Mouse (Mus musculus) olfactory bulb, adult 2 months (tissue): Measurements from ENCODE around the gene Gm21983. TPM values are rescaled to one million over a fixed set of nuclear protein-coding genes. Genes with fewer than 3 reads are reported as not detected.
A peak's percentile ranks its signal among the peaks of the same experiment; 100 is the strongest.

Source experiments
- H3K27ac ChIP-seq: fragments of 200-500 bp; 2 replicates; pipeline ENCODE4 v1.5.1; 2012; ENCODE audit warnings: low read depth, low read length; ENCODE audit not compliant: insufficient read depth
- H3K4me1 ChIP-seq: fragments of 200-500 bp; 2 replicates; pipeline ENCODE4 v1.6.1; 2012; ENCODE audit warnings: low read length; ENCODE audit not compliant: control insufficient read depth, insufficient read depth
- H3K4me3 ChIP-seq: fragments of 200-500 bp; 2 replicates; pipeline ENCODE4 v1.5.1; 2012; ENCODE audit warnings: mild to moderate bottlenecking, low read depth, low read length, moderate library complexity; ENCODE audit not compliant: insufficient read depth
- CTCF ChIP-seq: fragments of 200-500 bp; IDR thresholded peaks from 2 replicates; pipeline ENCODE4 v1.5.1; 2012; ENCODE audit warnings: low read depth, mild to moderate bottlenecking, low read length, moderate library complexity; ENCODE audit not compliant: insufficient read depth
- POLR2A ChIP-seq: fragments of 200-500 bp; IDR thresholded peaks from 2 replicates; pipeline ENCODE4 v1.6.1; 2012; ENCODE audit warnings: mild to moderate bottlenecking, low read depth, low read length, moderate library complexity; ENCODE audit not compliant: insufficient read depth
- WGBS: fragments of 180-500 bp; shearing (Covaris S2); methylation state at CpG from one replicate; pipeline ENCODE4 v1.1.7; 2018; 5-methylcytosine and 5-hydroxymethylcytosine counted together
- polyA plus RNA-seq: library from polyadenylated mRNA; stranded (reverse); fragments of >200 nt; gene quantifications from 2 replicates; pipeline ENCODE4 v1.2.4, GENCODE M21; 2012; ENCODE audit warnings: low replicate concordance; ENCODE audit not compliant: missing spikeins, insufficient read depth, insufficient read length

Gene Gm21983
- polyA plus RNA-seq, 1 experiment, result not detected

DNA sequence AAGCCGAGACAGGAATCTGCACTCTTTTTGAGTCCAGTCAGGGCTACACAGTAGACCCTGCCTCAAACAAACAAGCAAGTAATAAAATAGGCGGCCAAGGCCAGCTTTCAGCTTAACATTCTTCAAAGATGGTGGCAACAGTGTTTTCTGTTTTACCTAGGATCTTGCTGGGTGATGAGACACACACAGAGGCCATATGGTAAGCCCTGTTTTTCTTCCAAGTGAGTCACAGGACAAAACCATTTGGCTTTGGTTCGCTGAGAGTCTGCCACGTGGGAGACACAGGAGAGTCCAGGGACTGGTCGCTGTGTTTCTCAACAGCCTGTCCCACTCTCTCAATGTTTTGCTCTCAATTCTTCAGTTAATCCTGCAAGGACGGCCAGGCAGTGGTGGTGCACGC is 37.7 kb upstream of the Gm21983 start:
- Histone ChIP-seq H3K4me3 (no peak overlapping the region), H3K27ac (no peak overlapping the region), H3K4me1 (peaks cover 2% of the 10 kb centered on the region; the same call in 1 of the 2 replicates)
- WGBS, result 87% methylated on average over 7 of the region's 7 CpGs
- TF ChIP-seq CTCF (no peak), POLR2A (no peak)

DNA sequence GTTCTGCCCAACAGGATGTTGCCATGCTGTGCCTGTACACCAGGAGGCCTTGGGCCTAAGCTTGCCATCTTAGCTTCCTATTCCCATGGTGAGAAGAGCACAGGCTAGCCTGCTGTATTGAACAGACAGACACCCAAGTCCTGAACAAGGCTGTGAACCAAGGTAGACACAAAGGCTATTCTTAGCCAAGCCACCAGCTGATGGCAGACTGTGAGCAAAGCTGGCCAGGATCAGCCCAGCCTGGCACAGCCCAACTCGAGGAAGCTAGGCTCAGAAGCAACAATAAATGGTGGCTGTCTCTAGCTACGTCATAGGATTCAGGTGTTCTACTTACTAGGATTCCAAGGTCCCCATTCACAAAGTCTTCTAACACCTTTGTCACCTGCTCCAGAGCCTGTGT is 31.7 kb upstream of the Gm21983 start:
- no peak overlapping the region for H3K4me3 ChIP-seq
- TF ChIP-seq CTCF, result no peak
- TF ChIP-seq POLR2A, result no peak
- 70% methylated on average over 2 of the region's 2 CpGs for WGBS
- no peak overlapping the region for H3K27ac ChIP-seq
- no peaks in the 10 kb centered on the region for H3K4me1 ChIP-seq

- Histone ChIP-seq H3K4me1 (no peaks in the 10 kb centered on the region), H3K4me3 (no peak overlapping the region), H3K27ac (no peak overlapping the region)
- WGBS, result 97% methylated on average over 8 of the region's 8 CpGs
- TF ChIP-seq CTCF (no peak), POLR2A (no peak)
These were observed 23.0 kb upstream of the Gm21983 start for GRCm38 (mm10) chr7:27203730-27204449.

DNA sequence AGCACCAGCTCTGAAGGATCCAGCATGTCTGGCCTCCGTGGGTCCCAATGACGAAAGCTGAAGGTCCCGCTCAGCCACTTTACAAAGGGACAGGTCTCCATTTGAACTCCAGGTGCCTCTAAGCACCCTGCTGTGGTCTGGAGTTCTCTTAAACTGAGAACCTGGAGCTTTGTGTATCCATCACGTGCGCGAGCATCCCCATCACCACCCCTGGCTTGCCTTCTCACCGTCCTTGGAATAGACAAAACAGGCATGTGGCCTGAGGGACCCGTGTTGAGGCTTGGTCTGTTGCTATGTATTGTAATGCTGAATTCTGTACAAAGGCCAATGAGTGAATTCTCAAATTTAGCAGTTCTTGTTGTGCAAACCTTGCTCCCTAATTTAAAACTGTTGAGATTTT is 17.9 kb upstream of the Gm21983 start:
- peaks cover 5% of the 10 kb centered on the region for H3K4me1 ChIP-seq
- TF ChIP-seq POLR2A (no peak), CTCF (no peak)
- 93% methylated on average over 8 of the region's 8 CpGs for WGBS

DNA sequence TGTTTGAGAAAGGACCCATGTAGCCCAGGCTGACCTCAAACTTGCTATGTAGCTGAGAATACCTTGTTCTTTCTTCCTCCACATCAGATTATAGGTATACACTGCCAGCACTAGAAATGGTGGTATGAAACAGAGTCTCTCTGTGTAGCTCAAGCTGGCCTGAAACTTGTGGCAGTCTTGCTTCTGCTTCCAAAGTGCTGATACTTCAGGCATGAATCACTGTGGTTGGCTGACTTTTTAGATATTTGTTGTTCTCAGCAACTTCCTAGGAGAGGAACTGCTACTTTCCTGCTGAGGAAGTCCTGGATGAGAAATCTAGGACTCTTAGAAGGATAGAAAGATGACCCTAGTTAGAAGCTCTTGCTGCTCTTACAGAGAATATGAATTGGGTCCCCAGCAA is 17.5 kb upstream of the Gm21983 start:
- Histone ChIP-seq H3K27ac (no peak overlapping the region), H3K4me3 (no peak overlapping the region), H3K4me1 (peaks cover 9% of the 10 kb centered on the region)
- TF ChIP-seq POLR2A (no peak), CTCF (no peak)

More for the DNA sequence above, 17.9 kb upstream of the Gm21983 start:
- H3K4me3 ChIP-seq, result no peak overlapping the region
- H3K27ac ChIP-seq, result no peak overlapping the region

DNA sequence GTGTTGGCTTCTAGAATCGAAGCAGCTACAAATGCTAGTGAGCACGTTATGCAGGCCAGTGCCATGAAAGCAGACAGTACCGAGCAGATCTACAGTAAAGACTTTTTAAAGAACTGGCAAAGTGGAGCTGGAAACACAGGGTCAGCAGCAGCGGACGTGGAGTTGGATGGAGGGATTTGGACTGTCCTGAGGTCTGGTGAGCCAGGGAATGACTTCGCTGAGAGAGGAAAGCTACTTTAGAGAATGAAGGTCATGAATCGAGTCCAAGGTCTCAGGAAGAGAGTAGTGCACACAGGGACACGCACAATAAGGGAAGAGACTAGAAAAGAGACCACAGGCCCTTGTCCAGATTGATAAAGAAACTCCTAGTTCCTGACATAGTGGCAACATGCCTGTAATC is 16.7 kb upstream of the Gm21983 start:
- Histone ChIP-seq H3K27ac (no peak overlapping the region), H3K4me3 (no peak overlapping the region), H3K4me1 (peaks cover 9% of the 10 kb centered on the region)
- WGBS, result 92% methylated on average over 8 of the region's 8 CpGs
- TF ChIP-seq POLR2A (no peak), CTCF (no peak)

- TF ChIP-seq CTCF (no peak), POLR2A (no peak)
- Histone ChIP-seq H3K4me3 (no peak overlapping the region), H3K27ac (no peak overlapping the region), H3K4me1 (peaks cover 9% of the 10 kb centered on the region)
- WGBS, result 89% methylated on average over 3 of the region's 3 CpGs
These were observed 16.2 kb upstream of the Gm21983 start for GRCm38 (mm10) chr7:27197136-27197535.

GRCm38 (mm10) chr7:27195681-27196611 is 15.1 kb upstream of the Gm21983 start, which contains the start of the genes BC024978 and Snrpa:
Gene BC024978 (plus strand): TSS chr7:27195781.
Gene Snrpa (minus strand): TSS chr7:27196271.
- peak within 1 kb of the TSS; percentile 93 for H3K27ac ChIP-seq
- peak within 1 kb of the TSS; percentile 97 for H3K4me3 ChIP-seq
- 1% methylated on average over 64 of the region's 64 CpGs for WGBS
- TF ChIP-seq CTCF (no peak), POLR2A (0 out of 2 replicates have a peak, but pooled peaks have one; percentile 7)
- H3K4me1 ChIP-seq, result peaks cover 9% of the 10 kb centered on the region

DNA sequence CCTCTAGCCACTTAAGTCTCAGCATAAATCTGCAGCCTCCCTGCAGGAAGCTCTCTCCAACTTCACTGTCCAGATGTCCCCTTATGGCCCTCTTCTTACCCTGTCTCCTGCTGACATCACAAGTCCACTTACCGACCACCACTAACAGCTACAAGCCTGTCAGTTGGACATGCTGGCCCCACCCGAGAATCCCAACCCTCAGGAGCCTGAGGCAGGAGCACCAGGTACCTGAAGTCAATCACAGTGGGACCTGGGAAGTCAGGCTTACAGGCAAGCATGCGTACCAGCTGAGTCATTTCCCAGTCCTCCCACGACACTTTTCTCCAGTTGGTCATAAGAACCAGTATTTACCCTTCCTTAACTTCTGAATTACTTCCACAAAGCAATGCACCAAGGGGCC is 12.8 kb upstream of the Gm21983 start:
- Histone ChIP-seq H3K4me1 (peaks cover 9% of the 10 kb centered on the region), H3K27ac (no peak overlapping the region), H3K4me3 (no peak overlapping the region)
- TF ChIP-seq CTCF (no peak), POLR2A (no peak)
- WGBS, result 62% methylated on average over 4 of the region's 4 CpGs
